Mouse (Mus musculus) left cerebral cortex, postnatal 36 days (tissue): ENCODE measurements around the gene Fam219a. TPM values are rescaled to one million over a fixed set of nuclear protein-coding genes. Genes with fewer than 3 reads are reported as not detected.
A peak's percentile ranks its signal among the peaks of the same experiment; 100 is the strongest.

Experiments used
- DNase-seq, 2 experiments: peaks; one replicate each; pipeline ENCODE4 v3.0.0; 2021 to 2022; ENCODE audit warnings: low spot score in 2 of 2, mixed read lengths in 1 of 2
- intact Hi-C: fragments of 180-260 bp; cut with DNase I; formaldehyde crosslinking; loops from one replicate; pipeline ENCODE4 v1.15.1; 2025
- total RNA-seq, 2 experiments: library from RNA; stranded (reverse); gene quantifications; 2 replicates each; pipeline ENCODE4 v1.2.3; 2021

Fam219a gene
- total RNA-seq, 2 experiments from 2014 or later: 194 to 219 TPM

DNA sequence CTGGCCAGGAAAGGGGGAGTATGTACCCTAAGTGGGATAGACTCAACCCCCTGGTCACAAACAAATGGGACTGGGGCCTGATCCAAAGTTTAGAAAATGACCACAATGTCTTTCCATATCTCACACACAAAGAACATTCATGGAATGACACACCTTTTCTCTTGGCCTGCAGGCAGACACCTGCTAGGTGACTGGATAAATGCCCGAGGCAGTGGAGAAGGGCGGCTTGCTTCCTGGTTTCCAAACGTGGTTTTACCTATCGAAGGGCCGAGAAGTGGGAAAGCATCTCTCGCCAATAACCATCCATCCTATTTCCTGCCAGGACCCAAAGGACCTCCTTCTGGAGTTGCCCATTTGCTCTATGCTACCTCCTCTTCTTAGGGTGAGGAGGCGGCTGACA, 76.4 kb downstream of the Fam219a start:
- intact Hi-C loops: no loop called here
- DNase-seq: no peak

DNA sequence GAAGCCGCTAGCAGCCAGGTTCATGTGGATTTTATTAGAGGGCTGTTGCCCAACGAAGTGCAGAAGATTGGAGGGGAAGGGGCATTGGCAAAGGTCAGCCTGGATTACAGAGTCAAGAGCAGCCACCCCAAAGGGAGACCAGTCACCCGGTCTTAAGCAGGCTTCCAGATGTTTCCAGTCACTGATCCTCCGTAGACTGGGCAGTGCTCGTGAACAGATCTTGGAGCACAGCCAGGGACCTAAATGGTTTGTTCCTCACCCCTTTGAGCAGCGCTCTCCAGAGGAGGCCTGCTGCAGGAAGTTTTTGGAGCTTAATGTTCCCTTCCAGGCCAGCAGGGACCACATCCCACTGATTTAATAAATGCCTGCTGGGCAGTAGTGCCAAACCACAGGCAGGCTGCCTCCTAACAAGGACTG, 87.7 kb downstream of the Fam219a start:
- DNase-seq: no peak
- intact Hi-C loops: no loop called here

DNA sequence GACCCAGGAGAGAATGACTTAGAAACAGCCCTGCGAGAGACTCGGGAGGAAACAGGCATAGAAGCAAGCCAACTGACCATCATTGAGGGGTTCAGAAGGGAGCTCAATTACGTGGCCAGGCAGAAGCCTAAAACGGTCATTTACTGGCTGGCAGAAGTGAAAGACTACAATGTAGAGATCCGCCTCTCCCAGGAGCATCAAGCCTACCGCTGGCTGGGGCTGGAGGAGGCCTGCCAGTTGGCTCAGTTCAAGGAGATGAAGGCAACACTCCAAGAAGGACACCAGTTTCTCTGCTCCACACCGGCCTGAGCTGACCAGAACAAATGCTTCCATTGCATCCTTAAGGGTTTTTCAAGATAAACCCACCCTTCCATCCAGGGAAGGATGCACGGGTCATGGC, 89.1 kb downstream of the Fam219a start:
- no peak for DNase-seq
- intact Hi-C loops: loop anchor here (1.0 kb wide), 1 partner anchor 22 kb away; no protein-coding TSS in a partner anchor

DNA sequence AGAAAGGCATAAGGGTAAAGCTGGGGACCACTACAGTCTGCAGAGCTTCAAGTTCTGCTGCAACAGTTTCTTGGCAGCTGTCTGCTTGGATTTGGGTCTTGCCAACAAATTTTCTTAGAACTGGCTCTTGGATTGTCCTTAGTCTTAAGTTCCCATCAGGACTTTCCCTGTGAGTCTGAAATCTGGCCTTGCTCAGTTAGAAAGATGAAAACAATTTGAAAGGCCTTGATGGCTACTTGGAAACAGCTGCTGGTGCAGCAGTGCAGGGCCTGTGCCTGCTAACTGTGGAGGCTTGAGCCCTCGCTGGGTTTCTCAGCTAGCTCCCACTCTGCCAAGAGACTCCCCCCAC, 89.9 kb downstream of the Fam219a start:
- intact Hi-C loops: no loop called here
- DNase-seq: no peak

DNA sequence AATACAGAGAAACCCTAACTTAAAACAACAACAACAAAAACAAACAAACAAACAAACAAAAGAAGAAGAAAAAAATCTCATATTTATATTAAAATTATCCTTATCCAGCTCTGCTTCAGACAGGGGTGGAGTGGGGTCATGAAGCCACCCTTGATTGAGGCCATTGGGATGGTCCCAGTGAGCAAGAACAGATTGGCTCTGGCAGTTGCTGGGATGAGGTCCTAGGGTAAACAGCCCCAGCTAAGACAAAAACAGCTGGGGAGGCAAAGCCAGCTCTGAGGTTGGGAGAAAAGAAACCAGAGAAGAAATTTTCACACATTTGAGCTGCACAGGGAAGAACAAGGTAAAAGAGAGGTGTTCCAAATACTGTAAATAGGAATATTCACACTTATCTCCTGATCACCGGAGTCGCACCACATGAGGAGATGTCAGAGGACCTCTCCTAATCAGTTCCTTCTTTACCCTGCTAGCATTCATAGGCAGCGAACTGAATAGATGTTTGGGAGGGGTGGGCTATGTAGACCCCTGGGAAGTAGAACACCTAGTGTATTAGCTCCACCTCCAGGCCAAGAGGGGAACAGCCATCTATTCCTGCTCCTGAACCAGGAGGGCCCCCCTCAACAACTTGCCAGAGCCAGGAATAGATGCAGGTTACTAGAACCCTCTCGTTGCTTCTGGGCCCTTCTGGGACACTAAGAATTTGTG, 90.4 kb downstream of the Fam219a start:
- no peak for DNase-seq
- intact Hi-C loops: no loop called here

DNA sequence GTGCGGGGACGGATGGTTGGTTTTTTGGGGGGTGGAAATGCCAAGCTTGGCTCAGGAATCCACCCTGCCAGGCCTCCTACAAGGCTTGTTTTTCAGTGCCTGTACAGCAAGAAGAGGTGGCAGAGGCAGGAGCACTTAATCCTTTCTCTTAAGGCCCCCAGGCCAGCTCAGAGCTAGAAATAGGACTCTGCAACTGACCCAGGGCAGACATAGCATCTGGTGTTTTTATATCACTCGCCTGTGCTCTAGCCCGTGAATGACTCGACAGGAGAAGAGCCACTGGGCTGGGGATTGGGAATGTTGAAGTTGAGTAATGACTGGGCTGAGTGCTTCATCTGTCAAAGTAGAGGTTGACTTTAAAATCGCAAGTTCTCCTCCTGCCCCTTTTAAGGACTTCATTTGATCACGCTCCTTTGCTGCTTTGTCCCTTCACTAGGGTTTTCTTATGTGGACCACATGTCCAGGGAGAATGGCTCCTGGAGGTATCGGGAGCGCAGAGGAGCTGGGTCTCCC, 91.6 kb downstream of the Fam219a start:
- DNase-seq: no peak
- intact Hi-C loops: no loop called here

DNA sequence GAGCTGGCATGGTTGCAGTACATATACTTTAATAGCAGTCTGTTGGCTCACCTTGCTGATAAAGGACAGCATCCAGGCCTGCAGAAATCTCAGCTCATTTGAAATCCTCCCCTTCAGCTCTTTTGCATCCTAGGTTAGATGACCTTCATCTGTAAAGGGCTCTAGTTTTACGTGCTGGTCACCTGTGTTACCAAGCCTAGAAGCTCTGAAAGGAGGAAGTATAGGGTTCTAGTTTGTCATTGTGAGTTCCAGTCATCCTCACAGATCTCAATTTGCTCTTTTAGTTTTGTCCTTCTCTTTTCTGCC, 98.0 kb downstream of the Fam219a start:
- intact Hi-C loops: no loop called here
- DNase-seq: no peak

DNA sequence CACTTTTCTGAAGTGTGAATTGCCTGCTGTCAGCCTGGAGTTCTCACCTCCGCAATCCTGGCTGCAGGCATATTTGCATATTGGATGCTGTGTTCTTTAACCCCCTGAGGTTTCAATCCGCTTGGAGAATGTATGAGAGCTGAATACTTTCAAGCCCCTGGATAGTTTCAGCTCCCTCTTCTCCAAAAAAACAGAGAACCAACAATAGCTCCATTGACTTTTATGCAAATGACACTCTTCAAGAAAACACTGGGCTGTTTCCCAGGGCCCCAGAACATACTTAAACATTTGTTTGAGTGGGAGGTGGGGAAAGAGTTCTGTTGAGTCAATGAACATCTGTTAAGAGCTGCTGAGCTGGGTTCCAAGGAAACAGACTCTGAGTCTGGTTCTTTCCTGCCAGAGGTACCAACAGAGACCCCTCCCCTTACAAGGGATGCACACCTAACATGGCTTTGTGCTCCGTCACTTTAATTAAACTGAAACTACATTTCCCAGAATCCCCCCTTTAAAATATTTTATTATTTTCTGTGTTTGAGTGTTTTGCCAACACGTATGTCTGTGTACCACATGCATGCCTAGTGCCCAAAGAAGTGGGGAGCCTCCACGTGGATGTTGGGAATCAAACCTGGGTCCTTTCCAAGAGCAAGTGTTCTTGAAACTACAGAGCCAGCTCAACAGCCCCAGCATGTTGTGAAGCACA, 98.5 kb downstream of the Fam219a start:
- peak; percentile 56 to 62 for DNase-seq
- intact Hi-C loops: no loop called here

DNA sequence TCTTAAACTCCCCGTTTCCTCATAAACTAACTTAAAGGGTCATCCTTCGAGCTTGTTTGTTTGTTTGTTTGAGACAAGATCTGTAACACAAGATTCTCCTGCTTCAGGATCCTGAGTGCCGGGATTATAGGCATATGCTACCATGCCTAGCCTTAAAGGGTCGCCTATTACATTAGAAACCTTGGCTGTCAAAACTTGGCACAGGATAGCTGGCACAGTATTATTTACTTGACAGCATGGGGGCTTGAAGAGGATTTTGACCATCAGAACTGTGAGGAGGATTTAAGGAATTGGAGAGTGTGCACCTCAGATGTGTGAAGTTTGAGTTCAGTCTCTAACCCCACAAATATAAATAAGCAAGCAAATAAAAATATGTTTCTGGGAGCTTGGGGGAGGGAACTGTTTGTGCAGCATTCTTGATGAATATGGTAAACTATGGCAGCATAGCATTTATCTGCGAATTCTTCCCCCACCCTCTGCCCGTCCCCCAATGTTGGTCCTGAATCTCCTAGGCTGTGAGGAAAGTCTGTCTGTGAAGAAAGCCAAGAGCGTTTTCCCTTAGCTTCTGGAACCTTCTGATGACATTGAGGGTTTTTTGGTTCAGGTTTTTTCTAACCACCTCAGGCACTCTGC, 99.2 kb downstream of the Fam219a start:
- intact Hi-C loops: no loop called here
- DNase-seq: no peak

DNA sequence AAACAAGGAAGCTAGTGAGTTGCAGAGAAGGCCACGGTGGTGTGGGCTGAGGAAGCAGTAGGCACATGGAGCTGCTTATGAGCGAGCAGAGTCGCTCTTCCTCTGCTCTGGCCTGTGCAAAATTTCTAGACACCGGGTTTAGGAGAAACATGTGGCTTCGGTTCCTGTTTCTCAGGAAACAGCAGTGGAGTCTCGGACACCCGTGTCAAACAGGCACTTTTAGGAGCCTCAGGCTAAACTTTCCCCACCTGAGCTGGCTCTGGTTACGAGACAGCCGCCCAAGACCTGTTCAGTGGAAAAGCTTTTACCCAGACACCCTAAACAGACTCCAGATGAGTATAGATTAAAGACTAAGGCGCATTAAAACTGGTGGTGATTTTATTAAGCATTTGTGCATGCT, 100.1 kb downstream of the Fam219a start:
- no peak for DNase-seq
- intact Hi-C loops: loop anchor here (2.0 kb wide), 1 partner anchor 146 kb away; no protein-coding TSS in a partner anchor

DNA sequence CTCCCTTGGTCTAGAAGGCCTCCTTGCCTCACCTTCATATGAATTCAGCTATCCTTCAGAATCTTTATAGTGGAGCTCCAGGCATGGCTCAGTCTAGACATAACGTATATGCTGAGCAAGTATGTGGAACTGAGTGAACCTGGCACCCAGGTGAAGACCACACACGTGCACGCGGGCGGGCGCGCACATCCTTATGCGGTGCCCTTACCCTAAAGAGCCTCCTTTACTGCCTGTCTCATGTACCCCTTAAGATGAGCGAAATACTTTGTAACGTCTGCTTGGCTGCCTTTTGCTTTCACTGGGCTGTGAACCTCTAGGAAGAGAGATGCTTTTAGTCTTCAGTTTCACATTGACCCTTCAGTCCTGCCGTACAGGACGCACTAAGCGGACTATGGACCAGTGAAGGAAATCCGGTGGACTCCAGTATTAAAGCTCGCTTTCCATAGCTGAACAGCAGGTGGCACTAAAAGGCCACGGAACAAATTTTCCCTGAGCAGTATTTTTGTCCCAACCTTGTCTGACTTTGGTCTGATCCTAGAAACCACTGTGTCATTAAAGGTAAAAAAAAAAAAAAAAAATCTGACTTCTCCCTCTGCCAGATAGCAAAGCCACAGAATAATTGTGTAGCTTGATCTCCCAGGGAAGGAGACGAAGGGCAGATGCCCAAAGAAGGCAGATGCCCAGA, 100.8 kb downstream of the Fam219a start:
- intact Hi-C loops: loop anchor here (1.0 to 2.0 kb wide), 2 partner anchors 146 to 239 kb away; no protein-coding TSS in a partner anchor

More for the DNA sequence above, 100.8 kb downstream of the Fam219a start:
- DNase-seq: peak; percentile 33 to 68

Other genes with a start within 250 kb of the Fam219a start
- gene Ubap1, start 220.5 kb downstream of the Fam219a start, total RNA-seq: 10 to 100 TPM; 50.0 to 53.9 TPM
- gene Kif24, start 104.7 kb downstream of the Fam219a start, total RNA-seq: 1 to 10 TPM; 1.2 to 1.8 TPM
- gene Nudt2, start 104.4 kb downstream of the Fam219a start, total RNA-seq: 10 to 100 TPM; 27.1 to 30.1 TPM
- 10 to 100 TPM; 31.8 to 32.1 TPM for gene AI464131, start 66.5 kb downstream of the Fam219a start, total RNA-seq
- 1 to 10 TPM; 3.4 to 5.9 TPM for gene 1110017D15Rik, start 52.2 kb downstream of the Fam219a start, total RNA-seq
- 1 to 10 TPM; 9.4 to 10.0 TPM for gene Dnaic1, start 237 bp upstream of the Fam219a start, total RNA-seq
- gene Enho, start 70.8 kb upstream of the Fam219a start, total RNA-seq: 10 to 100 TPM; 60.1 to 71.2 TPM
- gene Cntfr, start 127.6 kb upstream of the Fam219a start, total RNA-seq: 100 to 1,000 TPM; 106 to 115 TPM
- 10 to 100 TPM; 35.6 to 39.2 TPM for gene Il11ra1, start 130.5 kb upstream of the Fam219a start, total RNA-seq
- gene Rpp25l, start 144.0 kb upstream of the Fam219a start, total RNA-seq: 10 to 100 TPM; 27.8 to 33.2 TPM
- 100 to 1,000 TPM; 159 to 187 TPM for gene Dctn3, start 153.6 kb upstream of the Fam219a start, total RNA-seq
- under 1 TPM in 1 of 2 experiments, not detected in 1; 0.36 TPM for gene Arid3c, start 161.6 kb upstream of the Fam219a start, total RNA-seq
- gene Galt, start 185.7 kb upstream of the Fam219a start, total RNA-seq: 10 to 100 TPM; 81.0 to 94.7 TPM
- 10 to 100 TPM; 54.3 to 57.7 TPM for gene Sigmar1, start 186.6 kb upstream of the Fam219a start, total RNA-seq
- gene Ccl27a, start 204.7 kb upstream of the Fam219a start, total RNA-seq: 100 to 1,000 TPM; 244 to 288 TPM